Mouse (Mus musculus) bone marrow macrophage, adult 2 months (primary cell): ENCODE results near the gene Theg. TPM values are rescaled to one million over a fixed set of nuclear protein-coding genes. Genes with fewer than 3 reads are reported as not detected.

Source experiments
- H3K27ac ChIP-seq: 2 replicates; pipeline ENCODE4 v1.5.1; 2012; ENCODE audit warnings: low read depth, low read length; ENCODE audit not compliant: insufficient read depth
- H3K4me1 ChIP-seq: 2 replicates; pipeline ENCODE4 v1.6.1; 2012; ENCODE audit warnings: low read length; ENCODE audit not compliant: control insufficient read depth, insufficient read depth
- H3K4me3 ChIP-seq: 2 replicates; pipeline ENCODE4 v1.5.1; 2012; ENCODE audit warnings: mild to moderate bottlenecking, low read length, moderate library complexity; ENCODE audit not compliant: insufficient read depth
- CTCF ChIP-seq: IDR thresholded peaks from 2 replicates; pipeline ENCODE4 v1.5.1; 2012; ENCODE audit warnings: low read depth, mild to moderate bottlenecking, low read length, moderate library complexity
- POLR2A ChIP-seq: IDR thresholded peaks from 2 replicates; pipeline ENCODE4 v1.6.1; 2012; ENCODE audit warnings: mild to moderate bottlenecking, low read depth, low read length, borderline replicate concordance
- polyA plus RNA-seq: library from polyadenylated mRNA; stranded (reverse); fragments of >200 nt; gene quantifications from 2 replicates; pipeline ENCODE4 v1.2.4, GENCODE M21; 2012; ENCODE audit not compliant: missing spikeins, insufficient read depth, insufficient read length

The Theg gene
- polyA plus RNA-seq, 1 experiment, result not detected

DNA sequence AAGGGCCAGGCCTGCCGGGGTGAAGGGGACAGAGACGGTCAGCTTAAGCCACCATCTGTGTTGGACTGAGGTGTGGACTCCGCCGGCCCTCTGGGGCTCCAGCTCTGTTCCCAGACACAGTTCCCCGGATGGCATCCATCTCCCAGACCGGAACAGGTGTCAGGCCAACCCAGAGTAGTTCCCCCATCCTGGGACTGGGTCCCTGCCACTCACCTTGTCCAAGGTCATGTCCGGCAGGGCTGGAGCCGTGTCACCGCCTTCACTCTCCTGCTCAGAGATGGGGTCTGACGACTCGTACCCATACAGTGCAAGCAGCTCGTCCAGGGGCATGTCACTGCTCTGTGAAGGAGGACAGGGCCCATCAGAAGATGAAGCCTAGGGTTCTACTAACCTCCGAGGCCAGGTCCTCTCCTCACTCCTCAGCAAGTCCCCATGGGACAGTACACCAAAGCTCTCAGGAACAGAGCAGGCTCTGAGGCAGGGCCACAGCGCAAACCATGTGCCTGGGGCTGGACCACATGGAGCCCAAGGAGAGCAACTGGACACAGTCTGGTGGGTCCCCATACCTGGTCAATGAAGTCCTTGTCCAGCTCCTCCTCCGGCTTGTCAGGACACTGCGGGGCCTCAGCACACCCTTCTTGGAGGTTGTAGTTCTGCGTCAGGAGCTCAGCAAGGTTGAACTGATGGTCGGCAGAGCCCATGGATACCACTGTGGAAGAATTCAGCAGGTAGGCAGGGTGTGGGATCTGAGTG, 38.0 kb downstream of the Theg start:
- Histone ChIP-seq H3K27ac (no peak overlapping the region), H3K4me1 (peaks cover 47% of the 10 kb centered on the region), H3K4me3 (no peak overlapping the region)
- no peak for TF ChIP-seq CTCF
- TF ChIP-seq POLR2A, result no peak

GRCm38 (mm10) chr10:79548546-79548945, 38.6 kb downstream of the Theg start:
- Histone ChIP-seq H3K4me1 (peaks cover 43% of the 10 kb centered on the region), H3K27ac (no peak overlapping the region), H3K4me3 (no peak overlapping the region)
- TF ChIP-seq POLR2A (no peak), CTCF (no peak)

- H3K4me1 ChIP-seq, result peaks cover 29% of the 10 kb centered on the region
- H3K4me3 ChIP-seq, result no peak overlapping the region
- TF ChIP-seq CTCF, result no peak
- no peak for TF ChIP-seq POLR2A
- H3K27ac ChIP-seq, result peak overlapping the region; percentile 2; the same call in 1 of the 2 replicates
Measured at GRCm38 (mm10) chr10:79547148-79547675, 39.9 kb downstream of the Theg start.

DNA sequence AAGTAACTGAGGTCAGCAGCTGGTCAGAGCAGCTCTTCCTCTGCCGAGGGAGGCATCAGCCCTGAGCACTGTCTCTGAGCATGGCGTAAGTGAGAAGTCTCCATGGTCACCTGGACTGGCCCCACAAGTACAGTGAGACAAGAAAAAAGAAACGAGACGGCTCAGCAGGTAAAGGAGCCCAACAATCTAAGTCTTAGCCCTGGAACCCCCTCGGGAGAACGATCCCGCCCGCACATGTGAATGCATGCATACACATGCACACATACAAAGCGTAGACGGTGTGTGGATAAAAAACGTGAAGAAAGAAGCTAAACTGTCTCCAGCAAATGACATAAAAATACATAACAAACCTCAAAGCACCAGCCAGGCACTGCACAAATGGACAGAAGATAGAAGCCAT, 40.6 kb downstream of the Theg start:
- H3K4me1 ChIP-seq, result peaks cover 25% of the 10 kb centered on the region
- no peak overlapping the region for H3K27ac ChIP-seq
- TF ChIP-seq POLR2A, result no peak
- TF ChIP-seq CTCF, result no peak
- H3K4me3 ChIP-seq, result no peak overlapping the region

- H3K4me1 ChIP-seq, result peaks cover 24% of the 10 kb centered on the region
- H3K4me3 ChIP-seq, result no peak overlapping the region
- TF ChIP-seq POLR2A (no peak), CTCF (no peak)
- no peak overlapping the region for H3K27ac ChIP-seq
Measured at GRCm38 (mm10) chr10:79545891-79546290, 41.2 kb downstream of the Theg start.

DNA sequence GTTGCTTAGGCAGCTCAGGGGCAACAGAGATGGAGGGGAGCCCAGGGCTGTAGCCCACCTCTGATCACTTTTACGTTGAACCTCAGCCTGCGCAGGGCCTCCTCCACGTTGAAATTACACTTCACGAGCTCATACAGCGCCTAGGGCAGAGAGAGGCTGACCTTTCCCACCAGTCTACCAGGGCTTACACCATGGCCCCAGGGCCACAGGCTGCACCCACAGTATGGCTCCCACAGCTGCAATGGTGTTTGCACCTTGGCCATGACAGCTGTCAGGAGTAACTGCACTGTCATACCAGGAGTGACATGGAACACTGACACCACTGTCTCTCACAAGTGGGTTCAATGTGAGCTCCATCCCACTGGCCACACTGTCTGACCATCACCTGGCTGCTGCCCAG, 42.5 kb downstream of the Theg start:
- H3K27ac ChIP-seq, result no peak overlapping the region
- TF ChIP-seq CTCF, result no peak
- no peak overlapping the region for H3K4me3 ChIP-seq
- peaks cover 25% of the 10 kb centered on the region for H3K4me1 ChIP-seq

- H3K4me3 ChIP-seq, result no peak overlapping the region
- peaks cover 28% of the 10 kb centered on the region for H3K4me1 ChIP-seq
- no peak for TF ChIP-seq CTCF
- TF ChIP-seq POLR2A, result no peak
- no peak overlapping the region for H3K27ac ChIP-seq
Measured at GRCm38 (mm10) chr10:79543884-79544597, 43.1 kb downstream of the Theg start.

DNA sequence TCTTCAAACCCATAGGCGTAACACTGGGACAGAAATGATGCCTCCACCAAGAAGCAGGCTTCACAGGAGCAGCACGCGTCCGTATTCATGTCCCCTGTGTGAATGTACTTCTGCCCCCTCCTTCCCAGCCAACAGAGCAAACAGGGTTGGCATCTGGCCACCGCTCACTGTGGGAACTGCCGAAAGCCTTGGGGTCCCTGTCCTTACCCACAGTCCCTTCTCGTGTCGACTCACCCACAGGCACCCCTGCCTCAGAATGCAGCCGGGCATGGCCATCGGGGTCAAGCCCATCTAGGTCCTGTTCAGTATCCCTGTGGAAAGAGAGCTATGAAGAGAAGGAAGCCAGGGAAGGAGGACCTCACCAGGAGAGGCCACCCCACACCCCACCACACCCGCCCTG, 45.0 kb downstream of the Theg start:
- Histone ChIP-seq H3K4me3 (no peak overlapping the region), H3K4me1 (peaks cover 20% of the 10 kb centered on the region), H3K27ac (no peak overlapping the region)
- TF ChIP-seq CTCF (no peak), POLR2A (no peak)

GRCm38 (mm10) chr10:79541522-79541921, 45.6 kb downstream of the Theg start:
- TF ChIP-seq POLR2A, result no peak
- no peak for TF ChIP-seq CTCF
- Histone ChIP-seq H3K4me1 (peaks cover 14% of the 10 kb centered on the region), H3K27ac (no peak overlapping the region), H3K4me3 (no peak overlapping the region)

GRCm38 (mm10) chr10:79540746-79541145, 46.4 kb downstream of the Theg start:
- TF ChIP-seq POLR2A (no peak), CTCF (no peak)
- Histone ChIP-seq H3K27ac (no peak overlapping the region), H3K4me3 (no peak overlapping the region), H3K4me1 (peaks cover 19% of the 10 kb centered on the region)
